Mouse (Mus musculus): ENCODE measurements around the gene Slc46a1. TPM values are rescaled to one million over a fixed set of nuclear protein-coding genes. Genes with fewer than 3 reads are reported as not detected.

Slc46a1 gene
- total RNA-seq, 2 experiments from 2014 or later = 0.77 TPM; not detected in 1

GRCm38 (mm10) chr11:78500623-78501202 is 35.2 kb downstream of the Slc46a1 start:
- no peak for ATAC-seq (ENCODE audit: poor library complexity, severe bottlenecking)

- no peak for ATAC-seq (ENCODE audit: poor library complexity, severe bottlenecking)
Observed at GRCm38 (mm10) chr11:78501529-78501928, 36.0 kb downstream of the Slc46a1 start.

- ATAC-seq (ENCODE audit: poor library complexity, severe bottlenecking) = no peak
Observed at GRCm38 (mm10) chr11:78502909-78503650, 37.6 kb downstream of the Slc46a1 start, which contains the start of gene Sebox. TSS of gene Sebox (plus strand) at chr11:78503447.

GRCm38 (mm10) chr11:78505430-78505829 is 39.9 kb downstream of the Slc46a1 start:
- ATAC-seq (ENCODE audit: poor library complexity, severe bottlenecking) = no peak

- no peak for ATAC-seq (ENCODE audit: poor library complexity, severe bottlenecking)
Observed at GRCm38 (mm10) chr11:78509148-78509547, 43.7 kb downstream of the Slc46a1 start.

GRCm38 (mm10) chr11:78512025-78512957 is 46.8 kb downstream of the Slc46a1 start, which contains the start of the genes Tmem199 and Poldip2:
TSS of gene Tmem199 (minus strand) at chr11:78512172.
TSS of gene Poldip2 (plus strand) at chr11:78512193.
- ATAC-seq (ENCODE audit: poor library complexity, severe bottlenecking) = peak; percentile 99

GRCm38 (mm10) chr11:78513106-78513790 is 47.8 kb downstream of the Slc46a1 start:
- no peak for ATAC-seq (ENCODE audit: poor library complexity, severe bottlenecking)

- no peak for ATAC-seq (ENCODE audit: poor library complexity, severe bottlenecking)
Observed at GRCm38 (mm10) chr11:78515549-78516325, 50.2 kb downstream of the Slc46a1 start.

GRCm38 (mm10) chr11:78518931-78519330 is 53.4 kb downstream of the Slc46a1 start:
- no peak for ATAC-seq (ENCODE audit: poor library complexity, severe bottlenecking)

Other genes with a start within 250 kb of the Slc46a1 start
- gene Sdf2, start 220.0 kb upstream of the Slc46a1 start, total RNA-seq (2015) = 64.3 and 75.1 TPM in 2 replicates
- gene Sdf2, start 220.0 kb upstream of the Slc46a1 start, total RNA-seq (2017) = 44.1 and 50.1 TPM in 2 replicates
- gene Supt6, start 219.7 kb upstream of the Slc46a1 start, total RNA-seq (2015) = 28.3 and 28.7 TPM in 2 replicates
- 27.2 and 36.4 TPM in 2 replicates for gene Supt6, start 219.7 kb upstream of the Slc46a1 start, total RNA-seq (2017)
- 33.7 and 43.5 TPM in 2 replicates for gene 2610507B11Rik, start 203.9 kb upstream of the Slc46a1 start, total RNA-seq (2015)
- 54.6 and 57.2 TPM in 2 replicates for gene 2610507B11Rik, start 203.9 kb upstream of the Slc46a1 start, total RNA-seq (2017)
- gene BC030499, start 174.9 kb upstream of the Slc46a1 start, total RNA-seq (2015) = 0.56 TPM in 1 of 2 replicates, not detected in the other
- 0.18 and 0.77 TPM in 2 replicates for gene BC030499, start 174.9 kb upstream of the Slc46a1 start, total RNA-seq (2017)
- 23.6 and 31.6 TPM in 2 replicates for gene Spag5, start 164.2 kb upstream of the Slc46a1 start, total RNA-seq (2015)
- gene Spag5, start 164.2 kb upstream of the Slc46a1 start, total RNA-seq (2017) = 60.7 and 63.2 TPM in 2 replicates
- 0.62 and 1.7 TPM in 2 replicates for gene Aldoc, start 142.7 kb upstream of the Slc46a1 start, total RNA-seq (2015)
- gene Aldoc, start 142.7 kb upstream of the Slc46a1 start, total RNA-seq (2017) = 1.0 and 1.6 TPM in 2 replicates
- gene Pigs, start 137.3 kb upstream of the Slc46a1 start, total RNA-seq (2015) = 31.8 and 33.5 TPM in 2 replicates
- 21.5 and 22.4 TPM in 2 replicates for gene Pigs, start 137.3 kb upstream of the Slc46a1 start, total RNA-seq (2017)
- gene Unc119, start 122.2 kb upstream of the Slc46a1 start, total RNA-seq (2015) = 94.0 and 96.6 TPM in 2 replicates
- gene Unc119, start 122.2 kb upstream of the Slc46a1 start, total RNA-seq (2017) = 54.2 and 56.7 TPM in 2 replicates
- not detected in 2 replicates for gene Foxn1, start 79.1 kb upstream of the Slc46a1 start, total RNA-seq (2015)
- gene Foxn1, start 79.1 kb upstream of the Slc46a1 start, total RNA-seq (2017) = not detected in 2 replicates
- gene Slc13a2, start 43.5 kb upstream of the Slc46a1 start, total RNA-seq (2015) = 0.51 TPM in 1 of 2 replicates, not detected in the other
- not detected in 2 replicates for gene Slc13a2, start 43.5 kb upstream of the Slc46a1 start, total RNA-seq (2017)
- gene Sarm1, start 32.1 kb downstream of the Slc46a1 start, total RNA-seq (2015) = 0.23 TPM in 1 of 2 replicates, not detected in the other
- not detected in 2 replicates for gene Sarm1, start 32.1 kb downstream of the Slc46a1 start, total RNA-seq (2017)
- not detected in 2 replicates for gene Vtn, start 33.4 kb downstream of the Slc46a1 start, total RNA-seq (2015)
- gene Vtn, start 33.4 kb downstream of the Slc46a1 start, total RNA-seq (2017) = not detected in 2 replicates
- gene Sebox, start 37.8 kb downstream of the Slc46a1 start, total RNA-seq (2015) = not detected in 2 replicates
- gene Sebox, start 37.8 kb downstream of the Slc46a1 start, total RNA-seq (2017) = not detected in 2 replicates
- 18.5 and 24.4 TPM in 2 replicates for gene Tmem199, start 46.5 kb downstream of the Slc46a1 start, total RNA-seq (2015)
- 26.1 and 27.3 TPM in 2 replicates for gene Tmem199, start 46.5 kb downstream of the Slc46a1 start, total RNA-seq (2017)
- gene Poldip2, start 46.5 kb downstream of the Slc46a1 start, total RNA-seq (2015) = 13.4 and 22.4 TPM in 2 replicates
- gene Poldip2, start 46.5 kb downstream of the Slc46a1 start, total RNA-seq (2017) = 15.9 and 23.1 TPM in 2 replicates
- gene Tnfaip1, start 70.6 kb downstream of the Slc46a1 start, total RNA-seq (2015) = 13.2 and 13.4 TPM in 2 replicates
- 6.8 and 10.2 TPM in 2 replicates for gene Tnfaip1, start 70.6 kb downstream of the Slc46a1 start, total RNA-seq (2017)
- gene Ift20, start 70.7 kb downstream of the Slc46a1 start, total RNA-seq (2015) = 80.0 and 89.7 TPM in 2 replicates
- gene Ift20, start 70.7 kb downstream of the Slc46a1 start, total RNA-seq (2017) = 96.0 and 119 TPM in 2 replicates
- 24.9 and 25.6 TPM in 2 replicates for gene Tmem97, start 85.1 kb downstream of the Slc46a1 start, total RNA-seq (2015)
- gene Tmem97, start 85.1 kb downstream of the Slc46a1 start, total RNA-seq (2017) = 12.2 and 18.0 TPM in 2 replicates
- gene Nlk, start 231.7 kb downstream of the Slc46a1 start, total RNA-seq (2015) = 13.9 and 14.0 TPM in 2 replicates
- 22.2 and 29.6 TPM in 2 replicates for gene Nlk, start 231.7 kb downstream of the Slc46a1 start, total RNA-seq (2017)

All from megakaryocyte, adult 5-6 weeks (primary cell).